ENCODE assay signal across 9 mouse cellular contexts in the genomic region with DNA sequence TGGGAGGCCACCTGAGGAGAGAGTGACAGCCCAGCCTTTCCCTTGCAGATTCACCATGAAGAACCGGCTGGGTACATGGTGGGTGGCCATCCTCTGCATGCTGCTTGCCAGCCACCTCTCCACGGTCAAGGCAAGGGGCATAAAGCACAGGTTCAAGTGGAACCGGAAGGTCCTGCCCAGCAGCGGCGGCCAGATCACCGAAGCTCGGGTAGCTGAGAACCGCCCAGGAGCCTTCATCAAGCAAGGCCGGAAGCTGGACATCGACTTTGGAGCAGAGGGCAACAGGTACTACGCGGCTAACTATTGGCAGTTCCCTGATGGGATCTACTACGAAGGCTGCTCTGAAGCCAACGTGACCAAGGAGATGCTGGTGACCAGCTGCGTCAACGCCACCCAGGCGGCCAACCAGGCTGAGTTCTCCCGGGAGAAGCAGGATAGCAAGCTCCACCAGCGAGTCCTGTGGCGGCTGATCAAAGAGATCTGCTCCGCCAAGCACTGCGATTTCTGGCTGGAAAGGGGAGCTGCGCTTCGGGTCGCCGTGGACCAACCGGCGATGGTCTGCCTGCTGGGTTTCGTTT. TPM values are rescaled to one million over a fixed set of nuclear protein-coding genes. Genes with fewer than 3 reads are reported as not detected.
A peak's percentile ranks its signal among the peaks of the same experiment; 100 is the strongest.
DNase-seq lines count a peak whose midpoint lies in the region; ATAC-seq and TF ChIP-seq lines count a peak whose summit lies in the region.
"Had no signal": no experiment of that assay in that cellular context is flagged by ENCODE, and none has a peak within 500 bp of the region (broad histone marks: within the 10 kb centered on the region; RNA-seq: fewer than 3 reads in every experiment).

No protein-coding gene starts in this region.

- H3K27me3 ChIP-seq in embryonic facial prominence, embryonic 10.5 days (replicated peaks; ENCODE audit: low read depth, poor library complexity, severe bottlenecking): peaks cover 60% of the 10 kb centered on the region
- peaks cover 52% of the 10 kb centered on the region for H3K27me3 ChIP-seq in hindbrain, embryonic 12.5 days
- peaks cover 18% of the 10 kb centered on the region; the same call in 1 of the 2 replicates for H3K27me3 ChIP-seq in limb, embryonic 14.5 days (ENCODE audit: control insufficient read depth, insufficient read depth, low read length)
- peaks cover 29% of the 10 kb centered on the region for H3K27me3 ChIP-seq in neural tube, embryonic 12.5 days (replicated peaks)

- peak overlapping the region; percentile 13; the same call in 1 of the 2 replicates for H3K9ac ChIP-seq in hindbrain, embryonic 12.5 days
- no peak overlapping the region for H3K9ac ChIP-seq in limb, embryonic 14.5 days (ENCODE audit: low read depth, low read length, severe bottlenecking)
- 0 out of 2 replicates have a peak overlapping the region, but pooled peaks have one; percentile 3 for H3K9ac ChIP-seq in neural tube, embryonic 12.5 days

- H3K4me3 ChIP-seq in embryonic facial prominence, embryonic 10.5 days: peak overlapping the region; percentile 30
- no peak overlapping the region for H3K4me3 ChIP-seq in hindbrain, embryonic 12.5 days
- H3K4me3 ChIP-seq in limb, embryonic 14.5 days (replicated peaks; ENCODE audit: low read length): peak overlapping the region; percentile 9
- H3K4me3 ChIP-seq in neural tube, embryonic 12.5 days: no peak overlapping the region

- peak; percentile 39 to 40 for DNase-seq in cerebellum, postnatal 25 days
- no peak for DNase-seq in cerebellum, adult 8-10 months
- peak; percentile 43 for DNase-seq in embryonic facial prominence, embryonic 10.5 days (ENCODE audit: low spot score)
- no peak for DNase-seq in limb, embryonic 14.5 days (ENCODE audit: low spot score)
- no peak for DNase-seq in ovary, postnatal 10 days (ENCODE audit: low spot score)
- no peak for DNase-seq in cerebellum, adult 9-10 months

- H3K27ac ChIP-seq in embryonic facial prominence, embryonic 10.5 days (replicated peaks): no peak overlapping the region
- H3K27ac ChIP-seq in hindbrain, embryonic 12.5 days: no peak overlapping the region
- no peak overlapping the region for H3K27ac ChIP-seq in limb, embryonic 14.5 days (replicated peaks; ENCODE audit: low read depth, low read length)
- no peak overlapping the region for H3K27ac ChIP-seq in neural tube, embryonic 12.5 days

- H3K4me2 ChIP-seq in hindbrain, embryonic 12.5 days (replicated peaks): peak overlapping the region; percentile 35
- peak overlapping the region; percentile 29 for H3K4me2 ChIP-seq in limb, embryonic 14.5 days (replicated peaks; ENCODE audit: low read depth, low read length, severe bottlenecking)
- peak overlapping the region; percentile 44 for H3K4me2 ChIP-seq in neural tube, embryonic 12.5 days (replicated peaks)

- TF ChIP-seq POLR2A in limb, embryonic 14.5 days (IDR thresholded peaks at IDR 0.05; ENCODE audit: borderline replicate concordance, extremely low read depth, insufficient read depth, insufficient read length): no peak

- H3K9me3 ChIP-seq in embryonic facial prominence, embryonic 10.5 days: no peaks in the 10 kb centered on the region
- no peaks in the 10 kb centered on the region for H3K9me3 ChIP-seq in hindbrain, embryonic 12.5 days (replicated peaks)
- H3K9me3 ChIP-seq in limb, embryonic 14.5 days (ENCODE audit: control insufficient read depth, low read length): no peaks in the 10 kb centered on the region
- no peaks in the 10 kb centered on the region for H3K9me3 ChIP-seq in neural tube, embryonic 12.5 days

- H3K4me1 ChIP-seq in embryonic facial prominence, embryonic 10.5 days: peaks cover 27% of the 10 kb centered on the region
- H3K4me1 ChIP-seq in hindbrain, embryonic 12.5 days: peaks cover 9% of the 10 kb centered on the region
- peaks cover 3% of the 10 kb centered on the region; the same call in 1 of the 2 replicates for H3K4me1 ChIP-seq in limb, embryonic 14.5 days (ENCODE audit: control insufficient read depth, insufficient read depth, low read length)
- peaks cover 14% of the 10 kb centered on the region for H3K4me1 ChIP-seq in neural tube, embryonic 12.5 days

- H3K36me3 ChIP-seq in embryonic facial prominence, embryonic 10.5 days (replicated peaks): no peaks in the 10 kb centered on the region
- no peaks in the 10 kb centered on the region for H3K36me3 ChIP-seq in hindbrain, embryonic 12.5 days
- H3K36me3 ChIP-seq in limb, embryonic 14.5 days (ENCODE audit: control insufficient read depth, insufficient read depth, low read length): no peaks in the 10 kb centered on the region
- H3K36me3 ChIP-seq in neural tube, embryonic 12.5 days: no peaks in the 10 kb centered on the region

- WGBS in embryonic facial prominence, embryonic 10.5 days: 17% methylated on average over 29 of the region's 29 CpGs
- WGBS in hindbrain, embryonic 12.5 days: 15% methylated on average over 29 of the region's 29 CpGs
- 15% methylated on average over 29 of the region's 29 CpGs for WGBS in limb, embryonic 14.5 days
- 12% methylated on average over 29 of the region's 29 CpGs for WGBS in neural tube, embryonic 12.5 days

- ATAC-seq in hindbrain, embryonic 12.5 days (ENCODE audit: low FRiP score): no peak
- ATAC-seq in limb, embryonic 14.5 days (ENCODE audit: low FRiP score, low read depth): no peak
- ATAC-seq in neural tube, embryonic 12.5 days (ENCODE audit: low FRiP score, low read depth): no peak

RNA-seq across cellular contexts. Expression of gene Prnd, which starts 2.4 kb away (rescaled TPM):
- polyA plus RNA-seq in embryonic facial prominence, embryonic 10.5 days (2016; fragmentation: Nextera tagmentation; extraction: Ambion mirVana): 6.6 and 10.0 TPM in 2 replicates
- polyA plus RNA-seq in hindbrain, embryonic 12.5 days (2016; fragmentation: Nextera tagmentation; extraction: Ambion mirVana): 11.6 and 13.3 TPM in 2 replicates
- 41.2 and 46.2 TPM in 2 replicates for polyA plus RNA-seq in limb, embryonic 14.5 days (2012; rRNA removed)
- 44.6 and 50.5 TPM in 2 replicates for polyA plus RNA-seq in limb, embryonic 14.5 days (2014; fragmentation: Nextera tagmentation; extraction: Ambion mirVana)
- 9.8 and 11.0 TPM in 2 replicates for polyA plus RNA-seq in neural tube, embryonic 12.5 days (2016; fragmentation: Nextera tagmentation; extraction: Ambion mirVana)

RNA-seq across cellular contexts. Expression of gene Prn, which starts 43.3 kb away (rescaled TPM):
- not detected in 2 replicates for polyA plus RNA-seq in embryonic facial prominence, embryonic 10.5 days (2016; fragmentation: Nextera tagmentation; extraction: Ambion mirVana)
- polyA plus RNA-seq in hindbrain, embryonic 12.5 days (2016; fragmentation: Nextera tagmentation; extraction: Ambion mirVana): not detected in 2 replicates
- polyA plus RNA-seq in limb, embryonic 14.5 days (2012; rRNA removed): 0.12 TPM in 1 of 2 replicates, not detected in the other
- polyA plus RNA-seq in limb, embryonic 14.5 days (2014; fragmentation: Nextera tagmentation; extraction: Ambion mirVana): not detected in 2 replicates
- polyA plus RNA-seq in neural tube, embryonic 12.5 days (2016; fragmentation: Nextera tagmentation; extraction: Ambion mirVana): not detected in 2 replicates
- polyA plus RNA-seq: C2C12 had no signal

RNA-seq across cellular contexts. Expression of gene Prnp, which starts 43.3 kb away (rescaled TPM):
- 14.7 and 21.7 TPM in 2 replicates for polyA plus RNA-seq in embryonic facial prominence, embryonic 10.5 days (2016; fragmentation: Nextera tagmentation; extraction: Ambion mirVana)
- polyA plus RNA-seq in hindbrain, embryonic 12.5 days (2016; fragmentation: Nextera tagmentation; extraction: Ambion mirVana): 62.9 and 69.2 TPM in 2 replicates
- polyA plus RNA-seq in limb, embryonic 14.5 days (2012; rRNA removed): 38.4 and 39.1 TPM in 2 replicates
- polyA plus RNA-seq in limb, embryonic 14.5 days (2014; fragmentation: Nextera tagmentation; extraction: Ambion mirVana): 36.1 and 43.1 TPM in 2 replicates
- 74.5 and 75.1 TPM in 2 replicates for polyA plus RNA-seq in neural tube, embryonic 12.5 days (2016; fragmentation: Nextera tagmentation; extraction: Ambion mirVana)

Comparison
In these comparisons a context has a peak if more than half of its experiments do, and no peak if none do; other contexts are left out.
1. DNase-seq: peak in cerebellum, postnatal 25 days (2 of 2) and embryonic facial prominence, embryonic 10.5 days (single experiment); none in cerebellum, adult 8-10 months (single experiment), limb, embryonic 14.5 days (single experiment), ovary, postnatal 10 days (single experiment) and cerebellum, adult 9-10 months (single experiment).
2. H3K4me3 ChIP-seq: peak in embryonic facial prominence, embryonic 10.5 days (single experiment) and limb, embryonic 14.5 days (single experiment); none in hindbrain, embryonic 12.5 days (single experiment) and neural tube, embryonic 12.5 days (single experiment).
3. Peak in every context shown above with its lines, with median percentiles within 50 percentile points of each other: H3K4me2 ChIP-seq.